Mouse (Mus musculus) kidney, postnatal 0 days (tissue): ENCODE results near the gene Setd1a. TPM values are rescaled to one million over a fixed set of nuclear protein-coding genes. Genes with fewer than 3 reads are reported as not detected.
"Not testable (repeated sequence)": the region's sequence is repeated elsewhere in the genome, so short reads cannot be mapped to it uniquely, and the experiment has no call there.

Source experiments
- ATAC-seq: fragments of 200-750 bp; cut with Nextera tagmentation; replicated peaks from 2 replicates; pipeline ENCODE4 v1.8.0; 2017; ENCODE audit warnings: low read depth, moderate number of reproducible peaks, moderate TSS enrichment, moderate library complexity; ENCODE audit not compliant: low FRiP score
- DNase-seq: peaks from one replicate; pipeline ENCODE4 v3.0.0-alpha.2; 2016; ENCODE audit warnings: low spot score
- H3K27ac ChIP-seq: fragments of 300-500 bp; sonication (generic); 2 replicates; pipeline ENCODE4 v1.5.1; 2014; ENCODE audit warnings: mild to moderate bottlenecking
- H3K27me3 ChIP-seq: fragments of 300-500 bp; sonication (generic); 2 replicates; pipeline ENCODE4 v1.6.1; 2014; ENCODE audit warnings: low read length, mixed read lengths; ENCODE audit not compliant: insufficient read depth
- H3K36me3 ChIP-seq: fragments of 300-500 bp; sonication (generic); 2 replicates; pipeline ENCODE4 v1.6.1; 2014; ENCODE audit warnings: low read length, mixed read lengths; ENCODE audit not compliant: insufficient read depth
- H3K4me1 ChIP-seq: fragments of 300-500 bp; sonication (generic); replicated peaks from 2 replicates; pipeline ENCODE4 v1.6.1; 2014; ENCODE audit warnings: antibody characterized with exemption, low read length, mixed read lengths; ENCODE audit not compliant: insufficient read depth
- H3K4me2 ChIP-seq: fragments of 300-500 bp; sonication (generic); 2 replicates; pipeline ENCODE4 v1.6.1; 2014; ENCODE audit warnings: mild to moderate bottlenecking, low read length, moderate library complexity, mixed read lengths
- H3K4me3 ChIP-seq: fragments of 300-500 bp; sonication (generic); replicated peaks from 2 replicates; pipeline ENCODE4 v1.5.1; 2014; ENCODE audit warnings: low read depth, low read length
- H3K9ac ChIP-seq: fragments of 300-500 bp; sonication (generic); 2 replicates; pipeline ENCODE4 v1.6.1; 2014; ENCODE audit warnings: low read depth, low read length
- H3K9me3 ChIP-seq: fragments of 300-500 bp; sonication (generic); replicated peaks from 2 replicates; pipeline ENCODE4 v1.6.1; 2016; ENCODE audit warnings: low read length, inconsistent platforms, mixed read lengths
- CTCF ChIP-seq: IDR thresholded peaks from 2 replicates; pipeline ENCODE4 v1.5.1; 2016; ENCODE audit warnings: antibody characterized with exemption, low read depth, mild to moderate bottlenecking, moderate library complexity
- WGBS: fragments of 180-500 bp; shearing (Covaris S2); extraction: QIAGEN DNeasy Blood & Tissue Kit; methylation state at CpG from one replicate; pipeline ENCODE4 v1.1.7; 2014; 5-methylcytosine and 5-hydroxymethylcytosine counted together
- polyA plus RNA-seq: library from polyadenylated mRNA; unstranded; fragments of >200 nt; fragmentation: Nextera tagmentation; extraction: Ambion mirVana; gene quantifications from 2 replicates; pipeline ENCODE4 v1.2.1, GENCODE M21; 2015

The Setd1a gene
- polyA plus RNA-seq, 1 experiment from 2014 or later = 17.9 TPM

DNA sequence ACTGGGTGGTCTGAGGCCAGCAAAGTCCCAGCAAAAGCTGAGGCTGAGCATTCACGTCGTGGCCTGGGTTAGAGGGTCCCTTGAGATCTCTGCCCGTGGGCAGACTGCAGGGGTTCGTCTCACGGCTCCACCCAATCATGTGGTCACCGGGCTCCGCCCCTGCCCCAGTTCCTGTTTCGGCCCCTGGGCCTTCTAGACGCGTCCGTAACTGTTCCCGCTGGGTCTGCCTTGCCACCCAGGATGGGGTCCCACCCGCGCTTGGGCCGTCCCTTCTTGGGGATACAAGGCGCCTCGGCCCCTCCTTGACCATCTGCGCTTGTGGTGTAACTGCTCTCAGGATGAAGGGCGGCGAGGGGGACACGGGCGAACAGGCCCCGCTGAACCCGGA lies 6.8 kb upstream of the Setd1a start, which contains the start of gene Orai3:
Gene Orai3 (plus strand): TSS at position 165 of the 388 bp plus-strand sequence.
- Histone ChIP-seq H3K9me3 (no peaks in the 10 kb centered on the region), H3K4me3 (peak within 1 kb of the TSS; percentile 62), H3K4me1 (peaks cover 6% of the 10 kb centered on the region; the same call in 1 of the 2 replicates), H3K36me3 (peaks cover 16% of the 10 kb centered on the region), H3K9ac (peak within 1 kb of the TSS; percentile 75), H3K27me3 (no peaks in the 10 kb centered on the region), H3K27ac (peak within 1 kb of the TSS; percentile 96), H3K4me2 (peak within 1 kb of the TSS; percentile 61)
- peak; percentile 94 for DNase-seq
- 0% methylated on average over 24 of the region's 24 CpGs for WGBS
- no peak for TF ChIP-seq CTCF
- ATAC-seq = peak; percentile 70

DNA sequence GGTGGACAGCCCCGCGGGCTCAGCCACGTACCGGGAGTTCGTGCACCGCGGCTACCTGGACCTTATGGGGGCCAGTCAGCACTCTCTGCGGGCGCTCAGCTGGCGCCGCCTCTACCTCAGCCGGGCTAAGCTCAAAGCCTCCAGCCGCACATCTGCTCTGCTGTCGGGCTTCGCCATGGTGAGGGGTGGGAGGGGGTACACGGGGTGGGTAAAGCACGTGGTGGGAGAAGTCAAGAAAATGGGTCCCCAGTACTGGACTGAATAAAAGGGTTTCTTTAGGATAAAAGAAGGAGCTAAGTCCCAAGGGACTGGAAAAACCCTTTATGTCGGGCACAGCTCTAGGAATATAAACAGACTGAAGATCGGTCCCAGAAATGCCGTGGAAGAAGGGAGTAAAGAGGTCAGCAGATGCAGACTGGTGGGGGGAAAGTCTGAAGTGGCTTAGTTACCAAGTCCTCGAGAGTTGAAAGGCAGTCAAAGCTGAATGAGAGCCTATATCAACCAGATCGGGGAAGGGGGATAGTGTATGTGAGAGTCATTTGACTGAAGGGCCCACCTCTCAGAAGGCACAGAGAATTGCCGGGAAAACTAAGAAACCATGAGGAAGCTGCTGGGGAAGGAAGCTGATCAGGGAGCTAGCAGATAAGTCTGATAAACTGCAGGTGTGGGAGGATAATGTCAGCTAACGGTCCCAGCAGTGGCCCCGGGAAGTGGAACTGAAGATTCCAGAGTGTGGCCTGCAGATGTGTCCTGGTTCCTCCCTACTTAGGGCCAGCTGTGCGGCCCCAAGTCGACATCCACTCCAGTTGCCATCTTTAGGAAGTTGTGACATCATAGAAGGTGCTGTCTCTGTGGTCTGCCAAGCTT lies 6.2 kb upstream of the Setd1a start:
- no peaks in the 10 kb centered on the region for H3K27me3 ChIP-seq
- WGBS = under 1% methylated on average over 27 of the region's 27 CpGs
- no peaks in the 10 kb centered on the region for H3K9me3 ChIP-seq
- peak; percentile 41 for DNase-seq
- H3K9ac ChIP-seq = peak overlapping the region; percentile 75
- peaks cover 6% of the 10 kb centered on the region; the same call in 1 of the 2 replicates for H3K4me1 ChIP-seq
- TF ChIP-seq CTCF = no peak
- H3K4me2 ChIP-seq = peak overlapping the region; percentile 61
- peak overlapping the region; percentile 62 for H3K4me3 ChIP-seq
- peak; percentile 5; the same call in 1 of the 2 replicates for ATAC-seq
- peak overlapping the region; percentile 96 for H3K27ac ChIP-seq
- peaks cover 10% of the 10 kb centered on the region; the same call in 1 of the 2 replicates for H3K36me3 ChIP-seq

DNA sequence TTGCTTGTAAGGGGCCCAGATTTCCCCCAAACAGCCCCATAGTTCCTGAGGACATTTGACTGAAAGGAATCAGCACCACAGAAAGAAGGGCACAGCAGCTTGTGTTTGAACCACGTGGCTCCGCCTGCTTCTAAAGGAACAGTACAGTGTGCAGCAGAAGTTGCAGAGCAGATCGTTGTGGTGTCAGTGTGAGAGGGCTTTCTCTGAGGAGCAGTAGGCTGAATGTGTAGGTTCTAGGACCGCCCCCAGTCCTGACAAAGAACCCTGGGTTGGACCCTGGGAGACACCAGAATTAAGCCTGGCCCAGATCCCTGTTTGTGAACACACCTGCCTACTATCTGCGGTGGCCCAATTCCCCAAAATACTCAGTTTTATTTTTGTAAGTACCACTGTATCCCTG lies 5.2 kb upstream of the Setd1a start:
- H3K4me3 ChIP-seq = no peak overlapping the region
- H3K27ac ChIP-seq = no peak overlapping the region
- no peaks in the 10 kb centered on the region for H3K27me3 ChIP-seq
- H3K36me3 ChIP-seq = peaks cover 10% of the 10 kb centered on the region; the same call in 1 of the 2 replicates
- ATAC-seq (no peak), DNase-seq (no peak)
- no peaks in the 10 kb centered on the region for H3K9me3 ChIP-seq
- H3K9ac ChIP-seq = peak overlapping the region; percentile 75; the same call in 1 of the 2 replicates
- WGBS = 63% methylated on average over 5 of the region's 5 CpGs
- H3K4me2 ChIP-seq = peak overlapping the region; percentile 61; the same call in 1 of the 2 replicates
- TF ChIP-seq CTCF = no peak
- peaks cover 6% of the 10 kb centered on the region; the same call in 1 of the 2 replicates for H3K4me1 ChIP-seq

DNA sequence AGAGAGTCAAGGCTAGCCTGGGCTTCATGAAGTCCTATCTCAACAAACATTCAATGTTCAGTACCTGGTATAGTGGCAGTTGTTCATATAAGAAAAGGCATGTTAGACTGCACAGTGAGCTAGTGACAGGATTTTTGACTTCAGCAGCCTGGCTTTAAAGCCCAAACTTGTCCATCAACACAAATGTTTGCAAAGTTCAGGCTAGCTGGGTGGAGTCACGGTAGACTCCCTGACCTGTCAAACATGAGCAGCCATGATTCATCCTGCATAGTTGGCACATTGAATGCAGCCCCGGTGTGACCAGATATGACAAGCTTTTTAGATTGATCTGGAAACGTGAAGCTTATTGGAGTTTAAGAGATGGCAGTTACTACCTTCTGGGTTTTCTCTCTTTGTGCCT lies 4.4 kb upstream of the Setd1a start:
- Histone ChIP-seq H3K4me2 (no peak overlapping the region), H3K36me3 (0 out of 2 replicates have a peak, but pooled peaks cover 5% of the 10 kb centered on the region), H3K27me3 (no peaks in the 10 kb centered on the region), H3K9ac (no peak overlapping the region), H3K4me3 (no peak overlapping the region), H3K9me3 (no peaks in the 10 kb centered on the region), H3K4me1 (peaks cover 6% of the 10 kb centered on the region; the same call in 1 of the 2 replicates), H3K27ac (no peak overlapping the region)
- TF ChIP-seq CTCF = no peak
- DNase-seq = no peak
- no peak for ATAC-seq
- 67% methylated on average over 3 of the region's 3 CpGs for WGBS

DNA sequence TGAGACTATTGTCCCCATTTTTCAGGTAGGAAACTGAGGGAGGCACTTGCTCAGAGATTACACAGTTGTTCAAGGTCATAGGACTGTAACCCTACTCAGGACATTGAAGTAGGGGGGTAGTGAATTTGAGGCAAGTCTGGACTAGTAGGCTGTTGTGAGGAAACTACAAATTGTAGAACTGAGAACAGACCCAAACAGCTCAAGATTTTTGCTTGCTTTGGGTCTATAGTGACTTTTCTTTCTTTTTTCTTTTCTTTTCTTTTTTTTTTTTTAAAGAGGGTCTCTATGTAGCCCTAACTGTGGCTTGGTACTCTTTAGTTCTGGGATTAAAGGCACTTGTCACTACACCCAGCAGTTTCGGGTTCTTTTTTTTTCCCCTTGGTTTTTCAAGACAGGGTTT lies 3.9 kb upstream of the Setd1a start:
- H3K27me3 ChIP-seq = no peaks in the 10 kb centered on the region
- H3K4me1 ChIP-seq = peaks cover 6% of the 10 kb centered on the region; the same call in 1 of the 2 replicates
- WGBS = 82% methylated on average over 1 of the region's 1 CpGs
- no peak overlapping the region for H3K4me2 ChIP-seq
- TF ChIP-seq CTCF = no peak
- H3K27ac ChIP-seq = no peak overlapping the region
- 0 out of 2 replicates have a peak, but pooled peaks cover 5% of the 10 kb centered on the region for H3K36me3 ChIP-seq
- DNase-seq = no peak
- no peaks in the 10 kb centered on the region for H3K9me3 ChIP-seq
- no peak overlapping the region for H3K4me3 ChIP-seq
- no peak overlapping the region for H3K9ac ChIP-seq
- ATAC-seq = no peak

DNA sequence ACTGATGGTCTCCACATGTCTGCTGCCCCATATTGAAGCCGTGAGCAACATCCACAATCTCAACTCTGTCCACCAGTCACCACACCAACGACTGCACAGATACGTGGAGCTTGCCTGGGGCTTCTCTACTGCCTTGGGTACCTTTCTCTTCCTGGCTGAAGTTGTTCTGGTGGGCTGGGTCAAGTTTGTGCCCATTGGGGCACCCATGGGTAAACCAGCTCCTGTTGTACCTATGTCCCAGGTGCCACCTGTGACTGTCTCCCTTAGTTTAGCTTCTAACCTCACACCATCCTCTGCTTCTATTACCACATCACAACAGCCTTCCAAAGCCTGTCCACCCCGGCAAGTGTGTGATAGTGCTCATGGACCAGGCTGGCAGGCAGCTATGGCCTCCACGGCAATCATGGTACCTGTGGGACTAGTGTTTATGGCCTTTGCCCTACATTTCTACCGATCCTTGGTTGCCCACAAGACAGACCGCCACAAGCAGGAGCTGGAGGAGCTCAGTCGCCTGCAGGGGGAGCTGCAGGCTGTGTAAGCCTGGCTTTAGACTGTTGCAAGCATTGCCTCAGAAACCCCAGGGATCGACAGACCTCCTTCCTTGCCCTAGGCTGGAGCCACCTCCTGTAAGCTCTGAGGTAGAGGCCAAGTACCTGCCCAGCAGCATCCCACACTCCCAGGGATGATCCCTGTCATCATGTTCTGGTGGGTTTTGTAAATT lies 2.6 kb upstream of the Setd1a start:
- DNase-seq = peak; percentile 85
- no peak overlapping the region for H3K27ac ChIP-seq
- no peak for ATAC-seq
- H3K4me1 ChIP-seq = peaks cover 11% of the 10 kb centered on the region
- no peaks in the 10 kb centered on the region for H3K36me3 ChIP-seq
- H3K9ac ChIP-seq = no peak overlapping the region
- no peak overlapping the region for H3K4me2 ChIP-seq
- no peaks in the 10 kb centered on the region for H3K9me3 ChIP-seq
- no peak overlapping the region for H3K4me3 ChIP-seq
- 38% methylated on average over 9 of the region's 9 CpGs for WGBS
- H3K27me3 ChIP-seq = no peaks in the 10 kb centered on the region
- TF ChIP-seq CTCF = peak; percentile 89

DNA sequence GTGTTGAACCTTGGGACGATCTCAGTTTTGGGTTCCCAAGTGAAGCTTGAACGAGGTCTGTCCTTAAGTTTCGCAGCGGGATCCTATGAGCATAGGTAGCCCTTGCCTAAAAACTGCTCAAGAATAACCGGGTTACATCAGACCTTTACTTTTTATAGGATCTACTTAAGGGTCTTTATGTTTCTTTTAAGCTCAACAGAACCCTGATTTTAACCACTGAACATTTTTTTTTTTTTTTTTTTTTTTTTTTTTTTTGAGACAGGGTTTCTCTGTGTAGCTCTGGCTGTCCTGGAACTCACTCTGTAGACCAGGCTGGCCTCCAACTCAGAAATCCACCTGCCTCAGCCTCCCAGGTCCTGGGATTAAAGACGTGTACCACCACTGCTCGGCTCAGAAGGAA lies 633 bp upstream of the Setd1a start:
- ATAC-seq, DNase-seq, H3K9me3 ChIP-seq, H3K4me1 ChIP-seq, H3K27me3 ChIP-seq: not testable (repeated sequence)
- Histone ChIP-seq H3K36me3 (peaks cover 15% of the 10 kb centered on the region), H3K27ac (peak overlapping the region; percentile 98; the same call in 1 of the 2 replicates), H3K4me2 (peak overlapping the region; percentile 84), H3K9ac (peak overlapping the region; percentile 94; the same call in 1 of the 2 replicates), H3K4me3 (peak overlapping the region; percentile 90)
- WGBS = 67% methylated on average over 7 of the region's 7 CpGs
